Mouse (Mus musculus) myocyte (in vitro differentiated cells): ENCODE measurements around the gene Cadm2. TPM values are rescaled to one million over a fixed set of nuclear protein-coding genes. Genes with fewer than 3 reads are reported as not detected.

Experiments
- H3K27me3 ChIP-seq: one replicate; pipeline ENCODE4 v1.6.1; 2011; ENCODE audit not compliant: control insufficient read depth, insufficient read depth, insufficient read length
- H3K36me3 ChIP-seq: one replicate; pipeline ENCODE4 v1.6.1; 2011; ENCODE audit not compliant: control insufficient read depth, insufficient read depth
- H3K4me2 ChIP-seq: one replicate; pipeline ENCODE4 v1.6.1; 2011; ENCODE audit warnings: low read depth, control low read depth
- H3K4me3 ChIP-seq: one replicate; pipeline ENCODE4 v1.5.1; 2011; ENCODE audit warnings: mild to moderate bottlenecking, control low read depth, moderate library complexity
- H3K79me2 ChIP-seq: one replicate; pipeline ENCODE4 v1.6.1; 2011; ENCODE audit not compliant: control insufficient read depth, insufficient read depth
- H3ac ChIP-seq: one replicate; pipeline ENCODE4 v1.6.1; 2011; ENCODE audit not compliant: control insufficient read depth, insufficient read length
- CEBPB ChIP-seq: IDR thresholded peaks from 2 replicates; pipeline ENCODE4 v1.6.1; 2011; ENCODE audit warnings: mild to moderate bottlenecking, moderate library complexity; ENCODE audit not compliant: poor library complexity, insufficient read depth, severe bottlenecking
- E2F4 ChIP-seq: IDR thresholded peaks from one replicate; pipeline ENCODE4 v1.6.1; 2011; ENCODE audit warnings: mild to moderate bottlenecking, control low read depth, moderate library complexity; ENCODE audit not compliant: insufficient read depth
- MAX ChIP-seq: IDR thresholded peaks from one replicate; pipeline ENCODE4 v1.6.1; 2011; ENCODE audit warnings: low read depth, mild to moderate bottlenecking, control low read depth
- MYOD1 ChIP-seq, 3 experiments: IDR thresholded peaks; one replicate each; pipeline ENCODE4 v1.6.1; 2011; ENCODE audit warnings: control low read depth in 2 of 3, low read depth in 2 of 3, mild to moderate bottlenecking in 2 of 3, moderate library complexity in 1 of 3; ENCODE audit not compliant: insufficient read length in 2 of 3, control insufficient read depth in 1 of 3
- MYOG ChIP-seq, 3 experiments: IDR thresholded peaks; one replicate each; pipeline ENCODE4 v1.6.1; 2011; ENCODE audit warnings: control low read depth in 2 of 3, low read depth in 2 of 3, mild to moderate bottlenecking in 2 of 3; ENCODE audit not compliant: insufficient read length in 2 of 3, control insufficient read depth in 1 of 3, insufficient read depth in 1 of 3
- POLR2A ChIP-seq: IDR thresholded peaks from one replicate; pipeline ENCODE4 v1.6.1; 2011; ENCODE audit warnings: low read depth, mild to moderate bottlenecking, control low read depth, moderate library complexity; ENCODE audit not compliant: insufficient read length
- POLR2AphosphoS2 ChIP-seq: IDR thresholded peaks from one replicate; pipeline ENCODE4 v1.6.1; 2011; ENCODE audit warnings: low read depth, control low read depth; ENCODE audit not compliant: insufficient read length
- REST ChIP-seq: IDR thresholded peaks from one replicate; pipeline ENCODE4 v1.6.1; 2011; ENCODE audit warnings: mild to moderate bottlenecking, control low read depth, moderate library complexity; ENCODE audit not compliant: insufficient read depth, insufficient read length
- SRF ChIP-seq: IDR thresholded peaks from one replicate; pipeline ENCODE4 v1.6.1; 2011; ENCODE audit warnings: low read depth; ENCODE audit not compliant: control insufficient read depth, insufficient read length
- TCF12 ChIP-seq: IDR thresholded peaks from one replicate; pipeline ENCODE4 v1.6.1; 2011; ENCODE audit warnings: mild to moderate bottlenecking, control low read depth; ENCODE audit not compliant: poor library complexity, insufficient read depth, severe bottlenecking
- TCF3 ChIP-seq: IDR thresholded peaks from one replicate; pipeline ENCODE4 v1.6.1; 2011; ENCODE audit warnings: low read depth, control low read depth; ENCODE audit not compliant: insufficient read length
- USF1 ChIP-seq: IDR thresholded peaks from one replicate; pipeline ENCODE4 v1.6.1; 2011; ENCODE audit warnings: low read depth, mild to moderate bottlenecking, control low read depth, moderate library complexity
- polyA plus RNA-seq: library from polyadenylated mRNA; unstranded; fragments of >200 nt; fragmentation: generic; extraction: Trizol; gene quantifications from one replicate; pipeline ENCODE4 v1.2.1, GENCODE M21; 2012; ENCODE audit warnings: missing spikeins

Gene Cadm2
- polyA plus RNA-seq, 1 experiment, result 0.01 TPM

DNA sequence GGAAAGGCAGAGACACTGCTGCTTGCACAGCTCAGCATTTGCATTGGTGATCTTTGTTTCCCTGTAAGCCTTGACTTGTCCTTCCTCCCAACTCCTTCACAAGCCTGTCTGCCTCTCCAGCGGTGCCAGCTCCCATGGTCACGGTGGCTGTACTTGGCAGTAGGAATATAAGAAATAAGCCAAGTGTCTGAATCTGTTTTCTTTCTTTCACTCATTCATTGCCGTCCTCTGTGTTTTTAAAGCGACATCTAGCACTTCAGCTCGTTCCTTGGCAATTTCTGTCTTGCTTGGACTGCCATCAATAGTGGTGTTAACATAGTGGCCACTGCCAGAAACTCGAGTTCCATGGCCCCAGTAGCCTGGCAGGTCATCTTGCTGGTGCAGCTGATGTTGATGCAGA is 524.0 kb downstream of the Cadm2 start:
- TF ChIP-seq TCF12 (no peak), MYOD1 (IDR thresholded peaks at IDR 0.05; ENCODE audit: control insufficient read depth in 1 of 3, insufficient read length in 2 of 3, low read depth in 2 of 3) (no peak), POLR2AphosphoS2 (no peak), REST (no peak), MYOG (IDR thresholded peaks at IDR 0.05; ENCODE audit: control insufficient read depth in 1 of 3, insufficient read depth in 1 of 3, insufficient read length in 2 of 3, low read depth in 2 of 3) (no peak), CEBPB (no peak), POLR2A (no peak), TCF3 (no peak), E2F4 (no peak)
- Histone ChIP-seq H3K27me3 (no peaks in the 10 kb centered on the region), H3ac (no peak overlapping the region), H3K4me2 (no peak overlapping the region), H3K36me3 (no peaks in the 10 kb centered on the region), H3K4me3 (no peak overlapping the region), H3K79me2 (no peaks in the 10 kb centered on the region)

- no peak for TF ChIP-seq TCF3
- no peak for TF ChIP-seq TCF12
- TF ChIP-seq REST, result no peak
- no peak for TF ChIP-seq MYOD1 (IDR thresholded peaks at IDR 0.05; ENCODE audit: control insufficient read depth in 1 of 3, insufficient read length in 2 of 3, low read depth in 2 of 3)
- no peak for TF ChIP-seq MAX
- no peak for TF ChIP-seq E2F4
- no peak for TF ChIP-seq CEBPB
- no peak for TF ChIP-seq USF1
- TF ChIP-seq POLR2A, result no peak
- TF ChIP-seq POLR2AphosphoS2, result no peak
- TF ChIP-seq MYOG (IDR thresholded peaks at IDR 0.05; ENCODE audit: control insufficient read depth in 1 of 3, insufficient read depth in 1 of 3, insufficient read length in 2 of 3, low read depth in 2 of 3), result no peak
- Histone ChIP-seq H3K4me3 (no peak overlapping the region), H3K79me2 (no peaks in the 10 kb centered on the region), H3K27me3 (no peaks in the 10 kb centered on the region), H3ac (no peak overlapping the region), H3K36me3 (no peaks in the 10 kb centered on the region), H3K4me2 (no peak overlapping the region)
These were observed 524.8 kb downstream of the Cadm2 start for GRCm38 (mm10) chr16:67095916-67096315.

DNA sequence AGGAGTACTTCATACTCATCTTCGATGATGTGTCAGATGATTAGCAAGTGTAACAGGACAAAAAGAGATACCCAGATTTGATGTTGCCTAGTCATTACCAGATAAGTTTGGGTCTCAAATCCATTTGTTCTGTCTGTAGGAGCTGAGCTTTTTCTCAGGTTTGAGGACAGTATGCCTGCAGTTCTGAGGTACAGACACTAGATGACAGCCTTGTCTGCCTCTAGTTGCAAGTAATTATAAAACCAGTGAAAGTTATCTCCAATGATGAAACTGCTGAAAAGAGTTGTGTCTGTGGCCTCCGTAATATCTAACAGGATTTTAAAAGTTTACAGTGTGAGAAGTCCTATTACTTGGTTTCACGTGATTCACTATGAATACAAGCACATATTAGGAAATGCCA is 531.0 kb downstream of the Cadm2 start:
- Histone ChIP-seq H3K4me3 (no peak overlapping the region), H3K4me2 (no peak overlapping the region), H3ac (no peak overlapping the region), H3K79me2 (no peaks in the 10 kb centered on the region), H3K36me3 (no peaks in the 10 kb centered on the region), H3K27me3 (no peaks in the 10 kb centered on the region)
- TF ChIP-seq SRF, result no peak
- TF ChIP-seq POLR2A, result no peak
- no peak for TF ChIP-seq REST
- no peak for TF ChIP-seq E2F4
- TF ChIP-seq TCF3, result no peak
- no peak for TF ChIP-seq MAX
- no peak for TF ChIP-seq MYOG (IDR thresholded peaks at IDR 0.05; ENCODE audit: control insufficient read depth in 1 of 3, insufficient read depth in 1 of 3, insufficient read length in 2 of 3, low read depth in 2 of 3)
- no peak for TF ChIP-seq USF1
- TF ChIP-seq TCF12, result no peak
- TF ChIP-seq CEBPB, result no peak
- TF ChIP-seq POLR2AphosphoS2, result no peak
- no peak for TF ChIP-seq MYOD1 (IDR thresholded peaks at IDR 0.05; ENCODE audit: control insufficient read depth in 1 of 3, insufficient read length in 2 of 3, low read depth in 2 of 3)

DNA sequence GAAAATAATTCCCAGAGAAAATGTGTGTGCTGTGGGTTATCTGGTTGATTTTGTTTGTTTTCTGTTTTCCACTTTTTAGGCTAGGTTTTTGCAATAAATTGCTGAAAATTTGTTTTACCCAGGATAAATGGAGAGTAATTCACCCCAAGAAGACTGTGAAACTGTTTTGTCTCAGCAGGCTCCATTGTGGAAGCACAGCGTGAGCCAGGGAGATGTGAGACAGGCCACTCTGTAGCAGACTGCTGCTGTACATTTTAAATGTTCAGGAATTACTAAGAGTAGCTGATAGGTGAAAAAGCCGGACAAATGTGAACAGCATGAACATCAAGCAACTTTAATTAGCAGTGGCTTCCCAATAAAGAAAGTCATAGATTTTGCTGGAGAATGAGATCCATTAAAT is 541.4 kb downstream of the Cadm2 start:
- no peak for TF ChIP-seq POLR2A
- no peak for TF ChIP-seq MYOD1 (IDR thresholded peaks at IDR 0.05; ENCODE audit: control insufficient read depth in 1 of 3, insufficient read length in 2 of 3, low read depth in 2 of 3)
- no peak for TF ChIP-seq SRF
- TF ChIP-seq MAX, result no peak
- TF ChIP-seq TCF12, result no peak
- no peak for TF ChIP-seq CEBPB
- no peak for TF ChIP-seq TCF3
- TF ChIP-seq POLR2AphosphoS2, result no peak
- TF ChIP-seq MYOG (IDR thresholded peaks at IDR 0.05; ENCODE audit: control insufficient read depth in 1 of 3, insufficient read depth in 1 of 3, insufficient read length in 2 of 3, low read depth in 2 of 3), result no peak
- TF ChIP-seq USF1, result no peak
- no peak for TF ChIP-seq E2F4
- TF ChIP-seq REST, result no peak
- Histone ChIP-seq H3K4me2 (no peak overlapping the region), H3K4me3 (no peak overlapping the region), H3ac (no peak overlapping the region), H3K36me3 (no peaks in the 10 kb centered on the region), H3K79me2 (no peaks in the 10 kb centered on the region), H3K27me3 (no peaks in the 10 kb centered on the region)
